Mouse (Mus musculus): Measurements from ENCODE around the gene Foxk2. TPM values are rescaled to one million over a fixed set of nuclear protein-coding genes. Genes with fewer than 3 reads are reported as not detected.
"Not testable (repeated sequence)": the region's sequence is repeated elsewhere in the genome, so short reads cannot be mapped to it uniquely, and the experiment has no call there.

The Foxk2 gene
- polyA plus RNA-seq, 1 experiment from 2014 or later = 16.4 TPM

DNA sequence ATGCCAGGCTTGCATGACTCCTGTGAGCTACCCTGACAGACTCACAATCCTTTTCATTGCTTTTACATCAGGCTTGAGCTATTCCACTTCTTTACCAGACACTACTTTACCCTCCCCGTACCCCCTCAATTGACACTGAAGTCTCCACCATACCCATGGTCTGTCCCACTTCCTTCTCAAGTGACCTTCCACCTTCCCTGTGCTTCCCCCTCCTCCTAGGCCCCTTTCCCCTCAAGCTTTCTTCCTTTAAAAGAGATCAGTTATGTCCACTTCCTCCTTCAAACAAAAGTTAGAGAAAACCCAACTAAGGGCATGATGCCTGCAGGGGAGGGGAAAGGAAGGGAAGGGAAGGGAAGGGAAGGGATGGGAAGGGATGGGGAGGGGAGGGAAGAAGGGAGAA, 80.5 kb downstream of the Foxk2 start:
- ATAC-seq (replicated peaks; ENCODE audit: low FRiP score) (no peak), DNase-seq (ENCODE audit: low spot score) (no peak)
- 88% methylated on average over 1 of the region's 1 CpGs for WGBS
- Histone ChIP-seq H3K27ac (ENCODE audit: low read depth, low read length) (no peak overlapping the region), H3K4me3 (ENCODE audit: low read depth, low read length) (no peak overlapping the region), H3K9me3 (ENCODE audit: control insufficient read depth, low read length) (no peaks in the 10 kb centered on the region), H3K4me2 (ENCODE audit: low read depth, low read length, severe bottlenecking) (no peak overlapping the region), H3K36me3 (ENCODE audit: control insufficient read depth, insufficient read depth, low read length) (no peaks in the 10 kb centered on the region; the same call in 1 of the 2 replicates), H3K9ac (ENCODE audit: low read length) (no peak overlapping the region), H3K27me3 (ENCODE audit: control insufficient read depth, insufficient read depth, low read length) (no peaks in the 10 kb centered on the region), H3K4me1 (replicated peaks; ENCODE audit: control insufficient read depth, insufficient read depth, low read length) (no peaks in the 10 kb centered on the region)

DNA sequence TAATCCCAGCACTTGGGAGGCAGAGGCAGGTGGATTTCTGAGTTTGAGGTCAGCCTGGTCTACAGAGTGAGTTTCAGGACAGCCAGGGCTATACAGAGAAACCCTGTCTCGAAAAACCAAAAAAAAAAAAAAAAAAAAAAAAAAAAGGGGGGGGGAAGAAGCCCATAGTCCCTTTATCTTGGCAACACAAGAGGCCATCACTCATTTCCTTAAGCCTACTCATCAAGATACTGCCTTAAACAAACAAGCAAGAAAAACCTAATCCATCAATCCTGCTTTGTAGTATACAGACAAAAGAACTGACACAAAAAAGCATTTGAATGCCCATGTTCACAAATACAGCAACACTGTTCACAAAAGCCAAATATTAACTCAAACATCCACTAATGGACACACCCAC, 82.6 kb downstream of the Foxk2 start:
- DNase-seq (ENCODE audit: low spot score); H3K9me3 ChIP-seq (ENCODE audit: control insufficient read depth, low read length); H3K4me3 ChIP-seq (ENCODE audit: low read depth, low read length); H3K36me3 ChIP-seq (ENCODE audit: control insufficient read depth, insufficient read depth, low read length); H3K27me3 ChIP-seq (ENCODE audit: control insufficient read depth, insufficient read depth, low read length); H3K4me2 ChIP-seq (ENCODE audit: low read depth, low read length, severe bottlenecking); H3K27ac ChIP-seq (ENCODE audit: low read depth, low read length); H3K9ac ChIP-seq (ENCODE audit: low read length); ATAC-seq (replicated peaks; ENCODE audit: low FRiP score); H3K4me1 ChIP-seq (replicated peaks; ENCODE audit: control insufficient read depth, insufficient read depth, low read length): not testable (repeated sequence)
- WGBS = no CpG with 5 or more reads among the region's 1 CpGs

DNA sequence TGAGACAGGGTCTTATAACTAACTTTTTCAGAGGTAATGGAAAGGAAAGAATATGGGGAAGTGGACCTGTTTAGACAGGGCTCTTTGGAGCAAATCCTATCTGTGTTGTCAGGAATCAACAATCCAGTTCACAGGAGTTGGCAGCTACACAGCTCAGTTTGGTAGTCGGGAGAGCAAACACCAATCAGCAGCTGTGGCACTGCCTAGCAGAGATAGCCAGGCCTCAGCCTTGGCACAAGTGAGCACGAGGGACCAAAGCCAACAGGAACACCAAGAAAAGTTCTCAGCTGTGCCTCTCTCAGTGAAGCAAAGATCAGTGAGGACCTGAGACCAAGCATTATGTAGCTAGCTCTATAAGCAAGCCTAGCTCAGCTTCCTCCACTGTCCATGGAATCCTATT, 87.2 kb downstream of the Foxk2 start:
- no peak overlapping the region for H3K27ac ChIP-seq (ENCODE audit: low read depth, low read length)
- ATAC-seq (replicated peaks; ENCODE audit: low FRiP score) (no peak), DNase-seq (ENCODE audit: low spot score) (no peak)
- no peaks in the 10 kb centered on the region for H3K9me3 ChIP-seq (ENCODE audit: control insufficient read depth, low read length)
- no peaks in the 10 kb centered on the region for H3K36me3 ChIP-seq (ENCODE audit: control insufficient read depth, insufficient read depth, low read length)
- no peak overlapping the region for H3K9ac ChIP-seq (ENCODE audit: low read length)
- H3K4me1 ChIP-seq (replicated peaks; ENCODE audit: control insufficient read depth, insufficient read depth, low read length) = no peaks in the 10 kb centered on the region
- 89% methylated on average over 2 of the region's 2 CpGs for WGBS
- H3K4me3 ChIP-seq (ENCODE audit: low read depth, low read length) = no peak overlapping the region
- no peaks in the 10 kb centered on the region for H3K27me3 ChIP-seq (ENCODE audit: control insufficient read depth, insufficient read depth, low read length)
- H3K4me2 ChIP-seq (ENCODE audit: low read depth, low read length, severe bottlenecking) = no peak overlapping the region

DNA sequence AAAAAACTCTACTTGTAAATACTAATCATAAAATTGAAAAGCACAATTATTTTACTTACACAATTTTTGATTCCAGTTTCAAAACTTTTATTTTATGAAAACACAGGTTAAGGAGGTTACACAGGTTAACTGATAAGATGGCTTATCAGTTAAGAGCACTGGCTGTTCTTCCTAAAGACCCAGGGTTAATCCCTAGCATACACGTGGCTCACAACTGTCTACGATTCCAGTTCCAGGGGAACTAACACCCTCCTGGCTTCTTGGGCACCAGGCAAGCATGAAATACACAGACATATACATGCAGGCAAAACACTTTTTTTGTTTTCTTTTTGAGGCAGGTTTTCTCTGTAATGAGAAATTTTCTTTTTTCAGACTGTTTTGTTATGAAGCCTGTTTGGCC, 88.4 kb downstream of the Foxk2 start:
- 95% methylated on average over 2 of the region's 2 CpGs for WGBS
- Histone ChIP-seq H3K4me2 (ENCODE audit: low read depth, low read length, severe bottlenecking) (no peak overlapping the region), H3K9ac (ENCODE audit: low read length) (no peak overlapping the region), H3K4me1 (replicated peaks; ENCODE audit: control insufficient read depth, insufficient read depth, low read length) (peaks cover 3% of the 10 kb centered on the region; the same call in 1 of the 2 replicates), H3K27me3 (ENCODE audit: control insufficient read depth, insufficient read depth, low read length) (no peaks in the 10 kb centered on the region), H3K9me3 (ENCODE audit: control insufficient read depth, low read length) (no peaks in the 10 kb centered on the region), H3K27ac (ENCODE audit: low read depth, low read length) (no peak overlapping the region), H3K36me3 (ENCODE audit: control insufficient read depth, insufficient read depth, low read length) (no peaks in the 10 kb centered on the region), H3K4me3 (ENCODE audit: low read depth, low read length) (no peak overlapping the region)
- DNase-seq (ENCODE audit: low spot score) = no peak
- no peak for ATAC-seq (replicated peaks; ENCODE audit: low FRiP score)

DNA sequence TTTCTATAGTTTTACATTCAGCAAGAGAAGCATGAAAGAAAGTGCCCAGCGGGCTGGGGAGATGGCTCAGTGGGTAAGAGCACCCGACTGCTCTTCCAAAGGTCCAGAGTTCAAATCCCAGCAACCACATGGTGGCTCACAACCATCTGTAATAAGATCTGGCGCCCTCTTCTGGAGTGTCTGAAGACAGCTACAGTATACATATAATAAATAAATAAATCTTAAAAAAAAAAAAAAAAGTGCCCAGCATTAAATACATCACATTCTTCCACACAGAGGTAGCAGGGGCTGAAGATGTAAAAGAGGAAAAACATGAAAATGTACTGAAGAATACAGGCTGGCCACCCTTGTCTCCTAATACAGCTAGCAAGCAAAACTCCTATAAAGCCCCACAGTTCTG, 88.9 kb downstream of the Foxk2 start:
- WGBS = 86% methylated on average over 3 of the region's 3 CpGs
- not testable (repeated sequence) for H3K36me3 ChIP-seq (ENCODE audit: control insufficient read depth, insufficient read depth, low read length); H3K27me3 ChIP-seq (ENCODE audit: control insufficient read depth, insufficient read depth, low read length); H3K4me1 ChIP-seq (replicated peaks; ENCODE audit: control insufficient read depth, insufficient read depth, low read length); H3K4me3 ChIP-seq (ENCODE audit: low read depth, low read length); H3K4me2 ChIP-seq (ENCODE audit: low read depth, low read length, severe bottlenecking); H3K27ac ChIP-seq (ENCODE audit: low read depth, low read length); H3K9me3 ChIP-seq (ENCODE audit: control insufficient read depth, low read length); ATAC-seq (replicated peaks; ENCODE audit: low FRiP score); DNase-seq (ENCODE audit: low spot score); H3K9ac ChIP-seq (ENCODE audit: low read length)

DNA sequence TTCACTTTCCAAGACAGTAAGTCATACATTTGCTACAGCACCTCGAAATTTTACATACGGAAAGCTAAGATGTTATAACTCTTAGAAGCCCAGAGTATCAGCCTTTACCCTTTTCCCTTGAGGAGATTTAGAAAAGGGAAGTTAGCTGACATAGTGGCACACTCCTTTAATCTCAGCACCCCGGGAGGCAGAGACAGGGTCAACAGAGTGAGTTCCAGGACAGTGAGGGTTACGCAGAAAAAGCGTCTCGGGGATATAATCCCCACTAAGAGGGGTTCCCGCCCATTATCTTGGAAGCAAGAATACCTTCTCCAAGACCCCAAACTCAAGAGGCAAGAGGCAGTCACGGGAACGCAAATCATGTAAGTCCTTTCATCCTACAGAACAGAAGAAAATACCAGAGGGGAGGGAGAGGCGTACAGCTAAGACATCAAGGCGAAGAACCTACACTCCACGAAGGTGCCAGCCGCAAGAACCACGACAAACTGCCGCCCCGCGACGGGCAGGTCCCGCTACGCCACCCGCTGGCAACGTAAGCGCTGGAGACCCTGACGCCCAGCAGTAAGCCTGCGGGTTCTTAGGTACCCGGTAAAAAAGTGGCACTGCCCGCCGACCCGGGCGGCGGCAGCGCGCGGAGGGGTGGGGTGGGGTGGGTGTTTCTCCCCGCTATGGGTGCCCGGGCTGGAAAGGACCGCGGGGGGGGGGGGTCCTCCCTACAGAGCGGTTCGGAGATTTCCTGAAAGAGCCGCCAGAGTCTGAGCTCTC, 93.7 kb downstream of the Foxk2 start:
- no peaks in the 10 kb centered on the region for H3K9me3 ChIP-seq (ENCODE audit: control insufficient read depth, low read length)
- no peaks in the 10 kb centered on the region for H3K36me3 ChIP-seq (ENCODE audit: control insufficient read depth, insufficient read depth, low read length)
- H3K4me2 ChIP-seq (ENCODE audit: low read depth, low read length, severe bottlenecking) = peak overlapping the region; percentile 89
- 4% methylated on average over 40 of the region's 41 CpGs for WGBS
- peak overlapping the region; percentile 86 for H3K9ac ChIP-seq (ENCODE audit: low read length)
- no peaks in the 10 kb centered on the region for H3K27me3 ChIP-seq (ENCODE audit: control insufficient read depth, insufficient read depth, low read length)
- peak overlapping the region; percentile 96 for H3K4me3 ChIP-seq (ENCODE audit: low read depth, low read length)
- H3K27ac ChIP-seq (ENCODE audit: low read depth, low read length) = no peak overlapping the region
- ATAC-seq (replicated peaks; ENCODE audit: low FRiP score) = no peak
- DNase-seq (ENCODE audit: low spot score) = no peak
- H3K4me1 ChIP-seq (replicated peaks; ENCODE audit: control insufficient read depth, insufficient read depth, low read length) = peaks cover 9% of the 10 kb centered on the region

DNA sequence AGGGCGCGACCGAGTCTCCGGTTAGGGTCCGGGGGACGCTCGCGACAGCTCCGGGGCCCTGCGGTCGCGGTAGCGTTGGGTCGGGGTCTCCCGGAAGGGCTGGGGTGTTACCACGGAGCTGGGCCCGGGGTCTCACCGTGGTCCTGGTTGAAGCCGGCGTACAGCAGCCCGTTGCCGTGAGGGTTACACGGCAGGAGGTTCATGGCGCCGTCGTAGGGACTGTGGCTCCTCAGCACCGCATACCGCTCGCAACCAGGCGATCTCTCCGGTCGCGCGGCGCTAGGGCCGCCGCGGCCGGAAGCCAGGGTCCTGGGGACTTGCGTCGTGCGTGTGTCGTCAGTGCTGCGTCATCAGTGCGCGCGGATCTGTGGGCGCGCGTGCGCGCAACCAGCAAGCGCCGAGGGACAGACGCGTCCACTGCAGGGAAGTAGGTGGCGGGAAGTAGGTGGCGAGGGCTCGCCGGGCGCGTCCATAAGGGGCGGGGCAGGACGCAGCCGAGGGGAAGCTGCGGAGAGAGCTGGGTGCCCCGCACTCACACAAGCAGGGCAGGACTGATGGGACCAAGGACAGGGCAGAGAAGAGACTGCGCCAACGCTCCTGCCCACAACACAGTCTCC, 94.4 kb downstream of the Foxk2 start, which contains the start of gene Wdr45b:
Wdr45b (minus strand) TSS at position 355 of the 617 bp plus-strand sequence.
- DNase-seq (ENCODE audit: low spot score) (peak; percentile 99), ATAC-seq (replicated peaks; ENCODE audit: low FRiP score) (peak; percentile 97)
- peak within 1 kb of the TSS; percentile 96 for H3K4me3 ChIP-seq (ENCODE audit: low read depth, low read length)
- H3K4me1 ChIP-seq (replicated peaks; ENCODE audit: control insufficient read depth, insufficient read depth, low read length) = peaks cover 9% of the 10 kb centered on the region
- peak within 1 kb of the TSS; percentile 89 for H3K4me2 ChIP-seq (ENCODE audit: low read depth, low read length, severe bottlenecking)
- no peaks in the 10 kb centered on the region for H3K36me3 ChIP-seq (ENCODE audit: control insufficient read depth, insufficient read depth, low read length)
- peak within 1 kb of the TSS; percentile 50; the same call in 1 of the 2 replicates for H3K27ac ChIP-seq (ENCODE audit: low read depth, low read length)
- H3K27me3 ChIP-seq (ENCODE audit: control insufficient read depth, insufficient read depth, low read length) = no peaks in the 10 kb centered on the region
- under 1% methylated on average over 68 of the region's 69 CpGs for WGBS
- H3K9ac ChIP-seq (ENCODE audit: low read length) = peak within 1 kb of the TSS; percentile 86
- H3K9me3 ChIP-seq (ENCODE audit: control insufficient read depth, low read length) = no peaks in the 10 kb centered on the region
